Mouse (Mus musculus): ENCODE results near the gene Gm39566. TPM values are rescaled to one million over a fixed set of nuclear protein-coding genes. Genes with fewer than 3 reads are reported as not detected.

Gm39566 gene
- polyA plus RNA-seq, 2 experiments: not detected

DNA sequence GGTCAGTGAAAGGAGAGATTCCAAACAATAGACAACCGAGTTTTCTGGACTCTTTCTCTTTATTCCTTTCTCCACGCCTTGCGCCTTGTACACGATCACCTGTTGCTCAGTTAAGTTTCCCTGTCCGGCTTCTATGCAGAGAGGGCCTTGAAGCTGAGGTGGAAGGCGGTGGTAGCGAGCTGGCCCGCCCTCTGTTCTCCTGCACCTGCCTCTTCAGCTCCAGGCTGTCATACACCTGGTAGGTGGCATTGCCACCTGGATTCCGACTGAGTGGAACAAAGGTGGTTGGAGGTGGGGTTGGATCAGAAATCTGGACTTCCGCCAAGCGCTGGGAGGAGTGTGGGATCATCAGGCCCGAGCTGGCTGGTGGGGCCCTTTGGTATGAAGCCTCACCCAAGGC is 1.4 kb upstream of the Gm39566 start:
- WGBS: 91% methylated on average over 12 of the region's 12 CpGs
- Histone ChIP-seq H3K4me3 (replicated peaks; ENCODE audit: low read length) (no peak overlapping the region), H3K27ac (replicated peaks; ENCODE audit: low read depth, low read length) (no peak overlapping the region), H3K27me3 (ENCODE audit: control insufficient read depth, insufficient read depth, low read length) (no peaks in the 10 kb centered on the region), H3K4me2 (replicated peaks; ENCODE audit: low read depth, low read length, severe bottlenecking) (no peak overlapping the region), H3K9me3 (ENCODE audit: control insufficient read depth, low read length) (0 out of 2 replicates have a peak, but pooled peaks cover 8% of the 10 kb centered on the region), H3K4me1 (ENCODE audit: control insufficient read depth, insufficient read depth, low read length) (no peaks in the 10 kb centered on the region), H3K9ac (ENCODE audit: low read depth, low read length, severe bottlenecking) (no peak overlapping the region), H3K36me3 (ENCODE audit: control insufficient read depth, insufficient read depth, low read length) (no peaks in the 10 kb centered on the region)
- DNase-seq (ENCODE audit: low spot score) (no peak), ATAC-seq (ENCODE audit: low FRiP score, low read depth) (no peak)
- no peak for TF ChIP-seq POLR2A (IDR thresholded peaks at IDR 0.05; ENCODE audit: borderline replicate concordance, extremely low read depth, insufficient read depth, insufficient read length)

DNA sequence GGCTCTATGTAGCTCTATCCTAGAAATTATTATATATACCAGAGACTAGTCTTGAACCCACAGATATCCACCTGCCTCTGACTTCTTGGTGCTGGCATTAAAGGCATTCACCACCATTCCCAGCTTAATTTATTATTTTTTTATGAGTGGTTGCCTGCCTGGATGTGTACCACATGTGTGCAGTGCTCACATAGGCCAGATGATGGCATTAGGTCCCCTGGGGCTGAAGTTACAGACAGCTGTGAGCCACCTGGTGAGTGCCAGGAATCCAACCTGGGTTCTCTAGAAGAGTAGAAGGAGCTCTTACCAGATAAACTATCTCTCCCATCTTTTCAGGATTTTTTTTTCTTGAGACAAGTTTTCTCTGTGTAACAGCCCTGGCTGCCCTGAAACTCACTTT is 4.8 kb downstream of the Gm39566 start:
- H3K36me3 ChIP-seq (ENCODE audit: control insufficient read depth, insufficient read depth, low read length): no peaks in the 10 kb centered on the region
- H3K27ac ChIP-seq (replicated peaks; ENCODE audit: low read depth, low read length): no peak overlapping the region
- no peak for ATAC-seq (ENCODE audit: low FRiP score, low read depth)
- no peak for TF ChIP-seq POLR2A (IDR thresholded peaks at IDR 0.05; ENCODE audit: borderline replicate concordance, extremely low read depth, insufficient read depth, insufficient read length)
- no peak for DNase-seq (ENCODE audit: low spot score)
- no peak overlapping the region for H3K9ac ChIP-seq (ENCODE audit: low read depth, low read length, severe bottlenecking)
- H3K4me1 ChIP-seq (ENCODE audit: control insufficient read depth, insufficient read depth, low read length): peaks cover under 1% of the 10 kb centered on the region; the same call in 1 of the 2 replicates
- H3K27me3 ChIP-seq (ENCODE audit: control insufficient read depth, insufficient read depth, low read length): peaks cover 11% of the 10 kb centered on the region
- no peaks in the 10 kb centered on the region for H3K9me3 ChIP-seq (ENCODE audit: control insufficient read depth, low read length)
- H3K4me2 ChIP-seq (replicated peaks; ENCODE audit: low read depth, low read length, severe bottlenecking): no peak overlapping the region
- H3K4me3 ChIP-seq (replicated peaks; ENCODE audit: low read length): no peak overlapping the region

DNA sequence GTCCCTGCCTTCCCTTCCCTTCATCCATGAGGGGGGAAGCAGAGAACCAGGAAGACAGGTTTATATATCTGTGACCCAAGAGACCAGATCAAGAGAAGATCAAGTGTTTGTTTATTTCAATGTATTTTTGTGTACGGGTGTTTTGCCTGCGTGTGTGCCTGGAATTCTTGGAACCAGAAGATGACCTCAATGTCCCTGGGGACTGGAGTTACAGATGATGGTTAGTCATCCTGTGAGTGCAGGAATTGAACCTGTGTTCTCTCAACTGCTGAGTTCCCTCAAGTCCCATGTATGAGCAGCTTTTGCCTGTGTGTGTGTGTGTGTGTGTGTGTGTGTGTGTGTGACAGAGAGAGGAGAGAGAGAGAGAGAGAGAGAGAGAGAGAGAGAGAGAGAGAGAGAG is 7.5 kb downstream of the Gm39566 start:
- no peaks in the 10 kb centered on the region for H3K36me3 ChIP-seq (ENCODE audit: control insufficient read depth, insufficient read depth, low read length)
- H3K9me3 ChIP-seq (ENCODE audit: control insufficient read depth, low read length): no peaks in the 10 kb centered on the region
- 83% methylated on average over 2 of the region's 2 CpGs for WGBS
- no peak overlapping the region for H3K27ac ChIP-seq (replicated peaks; ENCODE audit: low read depth, low read length)
- TF ChIP-seq POLR2A (IDR thresholded peaks at IDR 0.05; ENCODE audit: borderline replicate concordance, extremely low read depth, insufficient read depth, insufficient read length): no peak
- no peak overlapping the region for H3K4me2 ChIP-seq (replicated peaks; ENCODE audit: low read depth, low read length, severe bottlenecking)
- H3K4me3 ChIP-seq (replicated peaks; ENCODE audit: low read length): no peak overlapping the region
- H3K27me3 ChIP-seq (ENCODE audit: control insufficient read depth, insufficient read depth, low read length): peaks cover 36% of the 10 kb centered on the region
- H3K9ac ChIP-seq (ENCODE audit: low read depth, low read length, severe bottlenecking): no peak overlapping the region
- no peak for DNase-seq (ENCODE audit: low spot score)
- peaks cover 25% of the 10 kb centered on the region for H3K4me1 ChIP-seq (ENCODE audit: control insufficient read depth, insufficient read depth, low read length)
- ATAC-seq (ENCODE audit: low FRiP score, low read depth): no peak

DNA sequence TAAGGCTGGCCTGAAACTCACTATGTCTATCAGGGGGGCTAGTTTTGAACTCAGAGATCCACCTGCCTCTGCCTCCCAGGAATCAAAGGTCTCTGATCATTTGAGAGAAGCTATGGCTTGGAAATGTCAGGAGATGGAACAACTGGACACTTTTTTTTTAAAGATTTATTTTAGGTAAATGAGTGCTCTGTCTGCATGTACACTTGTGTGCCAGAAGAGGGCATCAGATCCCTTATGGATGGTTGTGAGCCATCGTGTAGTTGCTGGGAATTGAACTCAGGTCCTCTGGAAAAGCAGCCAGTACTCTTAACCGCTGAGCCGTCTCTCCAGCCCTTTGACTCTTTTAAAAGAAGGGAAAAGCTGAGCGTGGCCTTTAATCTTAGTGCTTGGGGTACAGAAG is 8.7 kb downstream of the Gm39566 start:
- WGBS: 76% methylated on average over 4 of the region's 4 CpGs
- Histone ChIP-seq H3K9ac (ENCODE audit: low read depth, low read length, severe bottlenecking) (no peak overlapping the region), H3K27me3 (ENCODE audit: control insufficient read depth, insufficient read depth, low read length) (peaks cover 47% of the 10 kb centered on the region), H3K27ac (replicated peaks; ENCODE audit: low read depth, low read length) (no peak overlapping the region), H3K4me3 (replicated peaks; ENCODE audit: low read length) (no peak overlapping the region), H3K4me1 (ENCODE audit: control insufficient read depth, insufficient read depth, low read length) (peaks cover 37% of the 10 kb centered on the region), H3K4me2 (replicated peaks; ENCODE audit: low read depth, low read length, severe bottlenecking) (no peak overlapping the region), H3K36me3 (ENCODE audit: control insufficient read depth, insufficient read depth, low read length) (no peaks in the 10 kb centered on the region), H3K9me3 (ENCODE audit: control insufficient read depth, low read length) (no peaks in the 10 kb centered on the region)
- ATAC-seq (ENCODE audit: low FRiP score, low read depth): no peak
- no peak for DNase-seq (ENCODE audit: low spot score)
- TF ChIP-seq POLR2A (IDR thresholded peaks at IDR 0.05; ENCODE audit: borderline replicate concordance, extremely low read depth, insufficient read depth, insufficient read length): no peak

DNA sequence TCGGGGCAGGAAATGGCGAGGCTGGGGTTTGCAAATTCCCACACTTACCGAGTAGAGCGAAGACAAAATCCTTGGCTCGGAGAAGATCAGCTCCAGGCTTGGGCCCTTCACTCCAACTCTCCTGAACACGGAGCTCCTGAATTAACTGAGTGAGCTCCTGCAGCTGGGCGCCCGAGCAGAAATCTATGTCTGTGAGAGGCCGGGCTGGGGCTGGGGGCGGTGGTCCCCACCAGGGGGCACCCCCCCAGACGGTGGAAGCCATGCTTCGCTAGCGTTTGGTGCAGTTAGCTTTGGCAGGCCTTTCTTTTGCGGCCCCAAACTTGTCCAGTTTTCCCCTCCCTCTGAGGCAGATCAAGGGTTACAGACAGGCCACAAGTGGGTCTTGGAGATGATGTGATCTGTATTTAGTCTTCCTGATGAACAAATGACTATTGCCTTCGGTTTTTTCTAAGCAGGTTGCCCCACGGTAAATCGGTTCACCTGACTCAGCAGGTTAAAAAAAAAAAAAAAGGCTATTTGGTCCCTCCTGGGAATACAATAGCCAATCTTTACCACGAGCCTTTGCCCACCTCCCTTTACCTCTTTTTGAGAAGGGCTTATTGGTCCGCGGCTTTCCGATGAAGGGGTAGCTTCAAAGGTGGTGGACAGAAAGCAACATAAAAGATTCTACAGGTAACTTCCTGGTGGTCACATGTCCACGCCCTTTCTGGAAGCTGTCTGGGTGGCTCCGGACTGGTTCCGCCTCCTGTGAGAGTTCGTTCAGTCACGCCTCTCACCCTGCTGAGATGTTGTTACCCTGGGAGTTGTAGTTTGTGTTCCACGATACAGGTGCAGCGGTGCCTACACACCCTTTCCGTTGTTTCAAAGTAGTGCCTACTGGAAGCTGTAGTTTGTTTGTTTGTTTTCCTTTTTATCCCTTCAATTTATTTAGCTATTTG is 9.9 kb downstream of the Gm39566 start, which contains the start of gene Tmem102:
TSS of gene Tmem102 (minus strand) at position 653 of the 938 bp plus-strand sequence.
- Histone ChIP-seq H3K4me2 (replicated peaks; ENCODE audit: low read depth, low read length, severe bottlenecking) (peak within 1 kb of the TSS; percentile 94), H3K4me3 (replicated peaks; ENCODE audit: low read length) (peak within 1 kb of the TSS; percentile 61), H3K27me3 (ENCODE audit: control insufficient read depth, insufficient read depth, low read length) (peaks cover 47% of the 10 kb centered on the region), H3K9me3 (ENCODE audit: control insufficient read depth, low read length) (no peaks in the 10 kb centered on the region), H3K27ac (replicated peaks; ENCODE audit: low read depth, low read length) (no peak within 1 kb of the TSS), H3K36me3 (ENCODE audit: control insufficient read depth, insufficient read depth, low read length) (no peaks in the 10 kb centered on the region), H3K4me1 (ENCODE audit: control insufficient read depth, insufficient read depth, low read length) (peaks cover 45% of the 10 kb centered on the region), H3K9ac (ENCODE audit: low read depth, low read length, severe bottlenecking) (no peak within 1 kb of the TSS)
- 7% methylated on average over 29 of the region's 29 CpGs for WGBS
- TF ChIP-seq POLR2A (IDR thresholded peaks at IDR 0.05; ENCODE audit: borderline replicate concordance, extremely low read depth, insufficient read depth, insufficient read length): no peak
- ATAC-seq (ENCODE audit: low FRiP score, low read depth): no peak
- no peak for DNase-seq (ENCODE audit: low spot score)

Measured in limb, embryonic 14.5 days (tissue).